Mouse (Mus musculus) CH12.LX (cell line): ENCODE measurements around the gene Jak1. TPM values are rescaled to one million over a fixed set of nuclear protein-coding genes. Genes with fewer than 3 reads are reported as not detected.
A peak's percentile ranks its signal among the peaks of the same experiment; 100 is the strongest.

Source experiments
- DNase-seq: peaks from one replicate; pipeline ENCODE4 v3.0.0-alpha.2; 2013; ENCODE audit errors: extremely low read depth
- H3K27ac ChIP-seq: 2 replicates; pipeline ENCODE4 v1.5.1; 2012; ENCODE audit warnings: low read depth, mild to moderate bottlenecking, control low read depth, moderate library complexity; ENCODE audit not compliant: insufficient read depth
- H3K27me3 ChIP-seq: replicated peaks from 2 replicates; pipeline ENCODE3; 2012; ENCODE audit warnings: inconsistent platforms
- H3K36me3 ChIP-seq, 2 experiments: replicated peaks in 1 of 2; 2 replicates each; pipeline versions ENCODE3 to v1.6.1; 2012; ENCODE audit warnings: inconsistent platforms in 1 of 2, low read length in 1 of 2, mild to moderate bottlenecking in 1 of 2, mixed read lengths in 1 of 2, moderate library complexity in 1 of 2; ENCODE audit not compliant: control insufficient read depth in 1 of 2, insufficient read depth in 1 of 2
- H3K4me1 ChIP-seq, 2 experiments: 2 replicates each; pipeline ENCODE4 v1.6.1; 2012; ENCODE audit warnings: inconsistent platforms in 1 of 2, moderate library complexity in 1 of 2; ENCODE audit not compliant: insufficient read depth in 2 of 2, control insufficient read depth in 1 of 2
- H3K4me2 ChIP-seq: 2 replicates; pipeline ENCODE4 v1.6.1; 2012; ENCODE audit warnings: low read depth, mild to moderate bottlenecking, control low read depth; ENCODE audit not compliant: poor library complexity, insufficient read depth, severe bottlenecking
- H3K4me3 ChIP-seq, 3 experiments: fragments of 150-350 bp in 1 of 3; sonication (generic) in 1 of 3; replicated peaks in 1 of 3; 2 replicates each; pipeline versions ENCODE3 to v1.5.1; 2011 to 2012; ENCODE audit warnings: low read depth in 2 of 3, low read length in 2 of 3, mild to moderate bottlenecking in 2 of 3, moderate library complexity in 2 of 3, control low read depth in 1 of 3, improper control_type of control experiment in 1 of 3, inconsistent platforms in 1 of 3, mixed read lengths in 1 of 3; ENCODE audit not compliant: poor library complexity in 1 of 3
- H3K79me2 ChIP-seq: replicated peaks from 2 replicates; pipeline ENCODE4 v1.6.1; 2012; ENCODE audit warnings: mild to moderate bottlenecking, moderate library complexity; ENCODE audit not compliant: control insufficient read depth, poor library complexity, insufficient read depth, severe bottlenecking; ENCODE audit errors: extremely low read depth
- H3K9ac ChIP-seq: 2 replicates; pipeline ENCODE4 v1.6.1; 2012; ENCODE audit warnings: low read depth, mild to moderate bottlenecking, control low read depth, moderate library complexity; ENCODE audit not compliant: insufficient read depth
- H3K9me3 ChIP-seq: replicated peaks from 2 replicates; pipeline ENCODE3; 2012; ENCODE audit warnings: low read length, inconsistent platforms, mixed read lengths
- BHLHE40 ChIP-seq: IDR thresholded peaks from 2 replicates; pipeline ENCODE4 v1.6.1; 2011; ENCODE audit warnings: mild to moderate bottlenecking, low read depth, low read length, improper control_type of control experiment
- CHD1 ChIP-seq: IDR thresholded peaks from 2 replicates; pipeline ENCODE4 v1.6.1; 2012; ENCODE audit warnings: low read depth, low read length, improper control_type of control experiment, inconsistent platforms
- CHD2 ChIP-seq: IDR thresholded peaks from 2 replicates; pipeline ENCODE4 v1.6.1; 2011; ENCODE audit warnings: low read length, improper control_type of control experiment
- CTCF ChIP-seq, 2 experiments: IDR thresholded peaks in 1 of 2; conservative IDR thresholded peaks in 1 of 2; 2 replicates each; pipeline ENCODE4 v1.5.1; 2011 to 2012; ENCODE audit warnings: low read depth in 2 of 2, low read length in 2 of 2, improper control_type of control experiment in 1 of 2, inconsistent platforms in 1 of 2, mild to moderate bottlenecking in 1 of 2, moderate library complexity in 1 of 2
- E2F4 ChIP-seq: IDR thresholded peaks from 2 replicates; pipeline ENCODE4 v1.6.1; 2011; ENCODE audit warnings: low read depth, low read length, improper control_type of control experiment; ENCODE audit not compliant: insufficient replicate concordance
- ELF1 ChIP-seq: IDR thresholded peaks from 2 replicates; pipeline ENCODE4 v1.6.1; 2014; ENCODE audit warnings: low read depth, mild to moderate bottlenecking, inconsistent platforms, low read length, improper control_type of control experiment
- GABPA ChIP-seq: IDR thresholded peaks from 2 replicates; pipeline ENCODE4 v1.6.1; 2012; ENCODE audit warnings: low read depth, low read length, improper control_type of control experiment, inconsistent platforms; ENCODE audit not compliant: insufficient replicate concordance
- HCFC1 ChIP-seq: IDR thresholded peaks from 2 replicates; pipeline ENCODE4 v1.6.1; 2012; ENCODE audit warnings: low read depth, mild to moderate bottlenecking, inconsistent platforms, low read length, improper control_type of control experiment
- JUND ChIP-seq: conservative IDR thresholded peaks from 2 replicates; pipeline ENCODE4 v1.6.1; 2011; ENCODE audit warnings: low read depth, low read length, improper control_type of control experiment
- KAT2A ChIP-seq: IDR thresholded peaks from 2 replicates; pipeline ENCODE4 v1.6.1; 2012; ENCODE audit warnings: low read length, improper control_type of control experiment, inconsistent platforms; ENCODE audit not compliant: insufficient replicate concordance
- MAFK ChIP-seq: IDR thresholded peaks from 2 replicates; pipeline ENCODE4 v1.6.1; 2011; ENCODE audit warnings: low read length, improper control_type of control experiment; ENCODE audit not compliant: insufficient replicate concordance
- MEF2A ChIP-seq: IDR thresholded peaks from 2 replicates; pipeline ENCODE4 v1.6.1; 2014; ENCODE audit warnings: low read depth, mild to moderate bottlenecking, inconsistent platforms, low read length, improper control_type of control experiment, borderline replicate concordance
- MXI1 ChIP-seq: IDR thresholded peaks from 2 replicates; pipeline ENCODE4 v1.6.1; 2011; ENCODE audit warnings: mild to moderate bottlenecking, low read depth, low read length, improper control_type of control experiment
- MYC ChIP-seq: IDR thresholded peaks from 2 replicates; pipeline ENCODE4 v1.6.1; 2011; ENCODE audit warnings: low read depth, mild to moderate bottlenecking, improper control_type of control experiment, low read length
- NELFE ChIP-seq: IDR thresholded peaks from 2 replicates; pipeline ENCODE4 v1.6.1; 2011; ENCODE audit warnings: low read depth, low read length, improper control_type of control experiment
- NRF1 ChIP-seq: IDR thresholded peaks from 2 replicates; pipeline ENCODE4 v1.6.1; 2014; ENCODE audit warnings: low read depth, mild to moderate bottlenecking, inconsistent platforms, low read length, improper control_type of control experiment, moderate library complexity
- PAX5 ChIP-seq: IDR thresholded peaks from 2 replicates; pipeline ENCODE4 v1.6.1; 2012; ENCODE audit warnings: low read length, inconsistent platforms, mixed read lengths
- POLR2A ChIP-seq: IDR thresholded peaks from 2 replicates; pipeline ENCODE4 v1.6.1; 2011; ENCODE audit warnings: low read depth, mild to moderate bottlenecking, improper control_type of control experiment, low read length
- POLR2AphosphoS2 ChIP-seq: IDR thresholded peaks from 2 replicates; pipeline ENCODE4 v1.6.1; 2011; ENCODE audit warnings: low read depth, low read length, improper control_type of control experiment
- RCOR1 ChIP-seq: conservative IDR thresholded peaks from 2 replicates; pipeline ENCODE4 v1.6.1; 2012; ENCODE audit warnings: low read depth, mild to moderate bottlenecking, inconsistent platforms, low read length, improper control_type of control experiment
- SIN3A ChIP-seq: IDR thresholded peaks from 2 replicates; pipeline ENCODE4 v1.6.1; 2012; ENCODE audit warnings: low read length, improper control_type of control experiment, inconsistent platforms
- SMC3 ChIP-seq: IDR thresholded peaks from 2 replicates; pipeline ENCODE4 v1.6.1; 2011; ENCODE audit warnings: low read depth, low read length, improper control_type of control experiment
- TCF12 ChIP-seq: IDR thresholded peaks from 2 replicates; pipeline ENCODE4 v1.6.1; 2014; ENCODE audit warnings: low read depth, mild to moderate bottlenecking, inconsistent platforms, low read length, improper control_type of control experiment
- UBTF ChIP-seq: IDR thresholded peaks from 2 replicates; pipeline ENCODE4 v1.6.1; 2012; ENCODE audit warnings: low read depth, mild to moderate bottlenecking, inconsistent platforms, low read length, improper control_type of control experiment, moderate library complexity
- USF1 ChIP-seq: IDR thresholded peaks from 2 replicates; pipeline ENCODE4 v1.6.1; 2014; ENCODE audit warnings: low read depth, mild to moderate bottlenecking, inconsistent platforms, low read length, improper control_type of control experiment
- USF2 ChIP-seq: conservative IDR thresholded peaks from 2 replicates; pipeline ENCODE4 v1.6.1; 2011; ENCODE audit warnings: low read depth, low read length, improper control_type of control experiment
- ZC3H11A ChIP-seq: IDR thresholded peaks from 2 replicates; pipeline ENCODE4 v1.6.1; 2012; ENCODE audit warnings: low read depth, mild to moderate bottlenecking, inconsistent platforms, low read length, improper control_type of control experiment
- ZKSCAN1 ChIP-seq: IDR thresholded peaks from 2 replicates; pipeline ENCODE4 v1.6.1; 2012; ENCODE audit warnings: low read depth, inconsistent platforms, low read length, improper control_type of control experiment, borderline replicate concordance
- ZMIZ1 ChIP-seq: IDR thresholded peaks from 2 replicates; pipeline ENCODE4 v1.6.1; 2012; ENCODE audit warnings: low read depth, mild to moderate bottlenecking, inconsistent platforms, low read length, improper control_type of control experiment
- ZNF384 ChIP-seq: IDR thresholded peaks from 2 replicates; pipeline ENCODE4 v1.6.1; 2012; ENCODE audit warnings: low read depth, low read length, improper control_type of control experiment, inconsistent platforms
- dilution Hi-C: fragments of 300-500 bp; cut with MboI; formaldehyde crosslinking; loops from 2 replicates; pipeline ENCODE4 v1.14.3; 2020; ENCODE audit warnings: low sequenced_read_pairs; ENCODE audit not compliant: extremely low pct_unique_long_range_greater_than_20kb, extremely low pct_ligation_motif_present
- in situ Hi-C: fragments of 300-500 bp; cut with MboI; formaldehyde crosslinking; loops from 3 replicates; pipeline ENCODE4 v1.14.3; 2019; ENCODE audit warnings: low sequenced_read_pairs, low pct_ligation_motif_present, low pct_unique_long_range_greater_than_20kb, mixed read lengths
- polyA plus RNA-seq: library from polyadenylated mRNA; unstranded; fragments of >175 nt; gene quantifications from 2 replicates; pipeline ENCODE4 v1.2.1, GENCODE M21; 2012; ENCODE audit warnings: low read depth; ENCODE audit not compliant: insufficient read length
- total RNA-seq, 2 experiments: library from RNA; depleted of rRNA; stranded (reverse); fragments of 300-350 nt in 1 of 2; fragments of >200 nt in 1 of 2; gene quantifications; 2 replicates each; pipeline ENCODE4 v1.2.3; 2012 to 2014

Jak1 gene
- total and polyA plus RNA-seq, 3 experiments: 28.6 to 51.4 (median 33.9) TPM

DNA sequence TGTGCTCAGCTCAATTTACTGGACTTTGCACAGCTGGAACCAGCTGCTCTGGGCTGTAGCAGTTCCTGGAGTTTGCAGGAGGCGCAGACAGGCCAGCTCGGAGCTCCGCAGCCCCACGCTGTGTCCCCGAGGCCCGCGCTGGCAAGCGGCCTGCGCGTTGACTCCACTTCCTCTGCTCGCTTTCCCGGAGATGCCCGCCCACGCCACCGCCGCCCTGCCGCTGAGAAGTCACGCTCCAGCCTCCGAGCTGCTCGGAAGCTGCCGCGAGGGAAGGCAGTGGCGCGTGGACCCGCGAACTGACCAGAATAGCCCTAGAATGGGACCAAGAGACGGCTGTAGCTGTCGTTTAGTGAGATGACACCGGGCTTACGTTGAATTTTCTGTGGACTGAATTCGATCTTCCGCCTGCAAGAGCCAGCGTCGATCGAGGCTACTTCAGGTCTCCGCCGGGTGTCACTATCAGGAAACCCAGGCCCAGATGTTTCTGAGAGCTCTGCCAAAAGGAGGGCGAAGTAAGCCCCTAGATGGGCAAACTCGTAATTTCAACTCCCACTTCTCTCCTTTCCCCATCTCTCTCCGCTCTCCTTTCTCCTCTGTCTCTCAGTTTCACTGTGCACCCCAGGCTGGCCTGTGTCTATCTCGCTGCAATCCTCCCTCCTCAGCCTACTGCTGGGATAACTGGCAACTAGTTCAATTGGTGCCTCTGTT, 27.1 kb upstream of the Jak1 start:
- Histone ChIP-seq H3K9ac (no peak overlapping the region), H3K27ac (no peak overlapping the region), H3K4me2 (peak overlapping the region; percentile 37; the same call in 1 of the 2 replicates), H3K9me3 (no peaks in the 10 kb centered on the region)
- no peak for DNase-seq
- dilution Hi-C loops (no loop called here), in situ Hi-C loops (no loop called here)
- TF ChIP-seq CHD1 (no peak), ELF1 (no peak), UBTF (no peak), HCFC1 (no peak), ZC3H11A (no peak), CTCF (conservative IDR thresholded peaks at IDR 0.05 in 1 of 2, IDR thresholded peaks at IDR 0.05 in 1 of 2; ENCODE audit: low read depth in 2 of 2, low read length in 2 of 2) (no peak), SMC3 (no peak), NELFE (no peak), JUND (no peak), RCOR1 (no peak), MYC (no peak), GABPA (no peak), E2F4 (no peak), MEF2A (no peak), BHLHE40 (no peak), USF2 (no peak), SIN3A (no peak), KAT2A (no peak), PAX5 (no peak)
- TF ChIP-seq, all 38 proteins: peak for 0
- Histone ChIP-seq H3K36me3 (no peaks in the 10 kb centered on the region), H3K27me3 (no peaks in the 10 kb centered on the region), H3K4me3 (no peak overlapping the region), H3K79me2 (no peaks in the 10 kb centered on the region), H3K4me1 (no peaks in the 10 kb centered on the region)

DNA sequence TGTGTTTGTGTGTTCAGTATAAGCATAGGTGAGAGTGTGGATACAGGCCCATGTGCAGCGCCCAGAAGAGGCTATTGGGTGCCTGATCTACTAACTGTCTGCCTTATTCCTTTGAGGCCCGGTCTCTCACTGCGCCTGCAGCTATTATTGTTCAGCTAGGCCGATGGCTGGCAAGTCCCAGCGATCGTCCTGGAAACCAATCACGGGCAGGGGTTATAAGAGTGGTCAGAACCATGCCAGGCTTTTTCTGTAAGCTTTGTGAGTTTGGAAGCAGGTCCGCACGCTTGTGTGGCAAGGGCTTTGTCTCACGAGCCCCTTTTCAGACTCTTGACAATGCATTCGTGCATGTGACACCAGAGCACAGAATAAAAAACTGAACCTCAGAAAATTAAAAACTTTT, 23.2 kb upstream of the Jak1 start:
- dilution Hi-C loops: no loop called here
- Histone ChIP-seq H3K9ac (no peak overlapping the region), H3K4me3 (no peak overlapping the region), H3K36me3 (no peaks in the 10 kb centered on the region), H3K4me2 (no peak overlapping the region), H3K9me3 (no peaks in the 10 kb centered on the region), H3K79me2 (no peaks in the 10 kb centered on the region), H3K27me3 (no peaks in the 10 kb centered on the region), H3K27ac (no peak overlapping the region), H3K4me1 (0 out of 4 replicates have a peak, but pooled peaks cover 3% of the 10 kb centered on the region in 2 experiments)
- no peak for DNase-seq
- in situ Hi-C loops: no loop called here
- TF ChIP-seq GABPA (no peak), ZKSCAN1 (no peak), CHD2 (no peak), MXI1 (no peak), HCFC1 (no peak), POLR2A (no peak), ZNF384 (no peak), SIN3A (no peak), ZMIZ1 (no peak), MAFK (no peak), NRF1 (no peak), BHLHE40 (no peak), USF1 (no peak), PAX5 (no peak), POLR2AphosphoS2 (no peak), RCOR1 (no peak), SMC3 (no peak), TCF12 (no peak), CTCF (conservative IDR thresholded peaks at IDR 0.05 in 1 of 2, IDR thresholded peaks at IDR 0.05 in 1 of 2; ENCODE audit: low read depth in 2 of 2, low read length in 2 of 2) (no peak)
